Mouse (Mus musculus) erythroblast, adult 5-6 weeks (primary cell): ENCODE data around the gene Inpp5k. TPM values are rescaled to one million over a fixed set of nuclear protein-coding genes. Genes with fewer than 3 reads are reported as not detected.
"Not testable (repeated sequence)": the region's sequence is repeated elsewhere in the genome, so short reads cannot be mapped to it uniquely, and the experiment has no call there.

Experiments
- ATAC-seq: replicated peaks from 2 replicates; pipeline ENCODE4 v1.8.0; 2016; ENCODE audit warnings: moderate number of reproducible peaks, mild to moderate bottlenecking, moderate TSS enrichment, inconsistent platforms; ENCODE audit not compliant: poor library complexity, low FRiP score, severe bottlenecking
- total RNA-seq, 2 experiments: library from RNA; stranded (forward) in 1 of 2; stranded (reverse) in 1 of 2; fragments of 150-400 nt in 1 of 2; fragments of 200-764, 138-1000 nt in 1 of 2; gene quantifications; 2 replicates each; pipeline versions ENCODE4 v1.2.3 to v1.2.4; 2015 to 2017; ENCODE audit warnings: low replicate concordance in 2 of 2

The Inpp5k gene
- total RNA-seq (2015; ENCODE audit: low replicate concordance) (67.3 and 73.2 TPM in 2 replicates), total RNA-seq (2017; ENCODE audit: low replicate concordance) (50.7 and 78.4 TPM in 2 replicates)

DNA sequence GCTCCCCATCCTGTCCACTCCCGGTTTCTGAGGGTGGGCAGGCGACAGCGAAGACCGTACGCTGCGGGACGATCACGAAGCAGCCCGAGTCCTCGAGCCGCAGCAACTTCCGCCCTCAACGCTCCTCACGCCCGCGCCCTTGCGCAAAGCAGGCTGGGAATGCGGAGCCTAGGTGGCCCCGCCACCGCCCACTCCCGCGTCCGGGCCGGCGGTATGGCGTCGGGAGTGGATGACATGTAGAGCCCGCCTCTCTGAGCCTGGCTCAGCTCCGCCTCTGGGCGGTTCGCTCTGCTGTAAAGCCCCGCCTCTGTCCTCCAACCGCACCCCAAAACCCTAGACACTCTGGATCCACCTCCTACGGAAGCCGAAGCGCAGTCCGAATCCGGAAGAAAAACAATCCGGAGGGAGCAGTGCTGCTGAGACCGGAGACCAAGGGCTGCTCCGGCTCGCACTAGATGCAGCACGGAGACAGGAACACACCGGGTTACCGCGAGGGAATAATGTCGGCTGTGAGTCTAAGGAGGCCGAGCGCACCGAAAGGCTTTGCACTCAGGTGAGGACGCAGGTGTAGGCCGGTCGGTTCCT, at the start of gene Inpp5k:
Inpp5k (plus strand) TSS at position 344 of the 585 bp plus-strand sequence.
- ATAC-seq: peak; percentile 94

DNA sequence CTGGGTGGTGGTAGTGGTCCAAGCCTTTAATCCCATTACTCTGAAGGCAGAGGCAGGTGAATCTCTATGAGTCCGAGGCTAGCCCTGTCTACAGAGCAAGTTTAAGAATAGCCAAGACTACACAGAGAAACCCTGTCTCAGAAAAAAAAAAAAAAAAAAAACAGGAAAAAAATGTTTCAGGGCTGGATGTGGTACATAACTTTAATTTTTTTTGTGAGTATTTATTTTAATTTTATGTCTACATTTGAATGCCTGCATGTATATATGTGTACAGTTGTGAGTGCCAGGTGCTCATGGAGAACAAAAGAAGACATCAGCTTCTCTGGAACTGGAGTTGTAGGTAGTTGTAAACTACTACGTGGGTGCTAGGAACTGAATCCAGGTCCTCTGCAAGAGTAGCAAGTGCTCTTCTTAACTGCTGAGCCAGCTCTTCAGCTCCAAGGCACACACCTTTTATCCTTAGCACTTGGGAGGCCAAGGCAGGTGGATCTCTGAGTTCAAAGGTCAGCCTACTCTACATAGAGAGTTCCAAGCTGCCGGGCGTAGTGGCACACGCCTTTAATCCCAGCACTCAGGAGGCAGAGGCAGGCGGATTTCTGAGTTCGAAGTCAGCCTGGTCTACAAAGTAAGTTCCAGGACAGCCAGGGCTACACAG, 49.2 kb upstream of the Inpp5k start:
- ATAC-seq: no peak

DNA sequence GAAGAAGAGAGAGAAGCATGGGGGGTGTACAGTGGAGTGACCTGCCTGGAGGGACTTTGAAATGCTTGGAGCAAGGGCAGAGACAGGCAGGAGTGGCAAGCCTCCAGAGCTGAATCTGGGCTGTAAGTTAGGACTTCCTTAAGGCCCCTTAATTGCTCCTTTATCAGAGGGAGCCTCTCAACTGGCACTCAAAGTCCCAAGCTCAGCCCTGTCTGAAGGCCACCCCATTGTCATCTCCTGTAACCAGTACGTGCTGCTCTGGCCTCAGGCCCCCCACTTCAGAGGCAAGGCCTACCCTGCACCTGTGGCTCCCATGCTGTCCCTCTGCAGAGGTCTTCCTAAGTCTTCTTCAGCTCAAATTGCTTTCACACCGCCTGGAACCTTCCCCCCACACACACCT, 47.3 kb upstream of the Inpp5k start:
- no peak for ATAC-seq

DNA sequence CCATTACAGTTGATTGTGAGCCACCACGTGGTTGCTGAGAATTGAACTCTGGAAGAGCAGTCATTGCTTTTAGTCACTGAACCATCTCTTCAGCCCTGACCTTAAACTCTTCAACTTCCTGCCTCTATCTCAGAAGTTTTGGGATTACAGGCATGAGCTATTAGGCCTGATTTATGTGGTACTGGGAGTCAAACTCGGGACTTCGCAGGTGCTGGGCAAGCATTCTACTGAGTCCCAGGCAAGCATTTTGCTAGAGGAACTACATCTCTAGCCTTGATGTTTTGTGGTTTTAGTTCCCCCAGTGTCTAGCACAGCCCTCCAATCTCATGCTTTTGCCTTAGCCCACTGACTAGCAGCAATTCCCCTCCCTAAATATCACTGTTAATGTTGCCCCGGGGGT, 45.7 kb upstream of the Inpp5k start:
- ATAC-seq: no peak

DNA sequence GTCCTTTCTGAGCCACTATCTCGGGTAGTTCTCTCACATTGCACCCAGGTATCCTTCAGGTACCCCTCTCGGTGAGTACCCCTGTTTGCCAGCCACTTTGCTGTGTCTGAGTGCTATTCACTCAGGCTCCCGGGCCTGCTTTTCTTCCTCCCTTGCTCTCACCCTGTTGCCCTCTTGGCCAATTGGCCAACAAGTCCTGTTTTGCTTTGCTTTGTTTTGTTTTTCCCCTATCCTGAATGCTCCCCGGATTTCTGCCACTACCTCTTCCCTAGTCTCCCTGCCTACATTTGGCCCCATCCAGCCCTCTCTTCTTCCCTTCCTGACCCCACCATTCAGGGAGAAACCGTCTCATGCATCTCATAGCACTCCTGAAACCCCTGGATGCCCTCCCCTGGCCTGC, 44.8 kb upstream of the Inpp5k start:
- no peak for ATAC-seq

DNA sequence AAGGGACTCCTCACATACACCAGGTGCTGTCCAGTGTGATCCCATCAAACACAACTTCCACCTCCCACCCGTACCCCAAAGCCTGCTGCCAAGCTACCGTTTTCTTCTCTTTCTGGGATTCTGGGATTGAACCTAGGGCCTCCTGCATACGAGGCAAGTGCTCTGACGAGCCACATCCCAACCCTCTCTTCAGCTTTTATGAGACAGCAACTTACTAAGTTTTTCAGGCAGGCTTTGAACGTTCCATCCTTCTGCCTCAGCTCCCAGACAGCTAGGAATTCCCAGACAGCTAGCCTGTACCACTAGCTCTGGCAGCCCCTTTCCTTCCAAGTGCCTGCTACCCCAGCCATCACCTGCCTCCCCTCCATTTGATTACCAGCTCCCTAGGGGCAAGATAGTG, 43.8 kb upstream of the Inpp5k start:
- no peak for ATAC-seq

DNA sequence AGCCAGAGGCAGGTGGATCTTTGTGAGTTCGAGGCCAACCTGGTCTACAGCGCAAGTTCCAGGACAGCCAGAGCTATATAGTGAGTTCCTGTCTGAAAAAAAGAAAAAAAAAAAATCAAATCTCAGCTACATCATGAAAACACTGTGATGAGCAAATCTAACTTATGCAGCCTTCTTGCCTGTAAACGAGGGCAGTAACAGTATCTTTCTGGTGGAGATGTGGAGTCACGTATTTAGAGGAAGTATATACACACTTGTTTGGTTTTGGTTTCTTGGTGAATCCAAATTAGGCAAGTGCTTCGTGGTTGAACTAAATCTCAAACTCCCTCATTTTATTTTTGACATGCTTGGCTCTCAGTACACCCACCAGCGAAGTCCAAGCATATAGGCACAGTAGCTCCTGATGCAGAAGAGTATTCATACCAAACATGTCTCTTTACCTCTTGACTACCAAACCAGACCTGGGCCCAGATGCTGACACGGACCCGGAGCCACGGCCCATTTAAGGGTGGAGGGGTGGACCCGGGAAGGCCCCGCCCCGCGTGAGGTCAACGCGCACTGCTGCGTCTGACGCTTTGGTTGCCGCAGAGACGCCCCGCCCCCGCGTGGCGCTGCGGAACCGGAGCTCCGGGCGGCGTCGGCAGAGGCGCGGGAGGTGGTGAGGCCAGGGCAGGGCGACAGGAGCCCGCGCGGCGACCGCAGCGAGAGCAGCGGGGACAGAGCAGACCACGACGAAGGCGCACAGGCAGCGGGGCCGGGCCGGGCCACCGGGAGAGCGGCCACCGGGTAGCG, 43.1 kb upstream of the Inpp5k start, which contains the start of gene Pitpna:
Pitpna (plus strand) TSS at position 605 of the 792 bp plus-strand sequence.
- peak; percentile 99 for ATAC-seq

DNA sequence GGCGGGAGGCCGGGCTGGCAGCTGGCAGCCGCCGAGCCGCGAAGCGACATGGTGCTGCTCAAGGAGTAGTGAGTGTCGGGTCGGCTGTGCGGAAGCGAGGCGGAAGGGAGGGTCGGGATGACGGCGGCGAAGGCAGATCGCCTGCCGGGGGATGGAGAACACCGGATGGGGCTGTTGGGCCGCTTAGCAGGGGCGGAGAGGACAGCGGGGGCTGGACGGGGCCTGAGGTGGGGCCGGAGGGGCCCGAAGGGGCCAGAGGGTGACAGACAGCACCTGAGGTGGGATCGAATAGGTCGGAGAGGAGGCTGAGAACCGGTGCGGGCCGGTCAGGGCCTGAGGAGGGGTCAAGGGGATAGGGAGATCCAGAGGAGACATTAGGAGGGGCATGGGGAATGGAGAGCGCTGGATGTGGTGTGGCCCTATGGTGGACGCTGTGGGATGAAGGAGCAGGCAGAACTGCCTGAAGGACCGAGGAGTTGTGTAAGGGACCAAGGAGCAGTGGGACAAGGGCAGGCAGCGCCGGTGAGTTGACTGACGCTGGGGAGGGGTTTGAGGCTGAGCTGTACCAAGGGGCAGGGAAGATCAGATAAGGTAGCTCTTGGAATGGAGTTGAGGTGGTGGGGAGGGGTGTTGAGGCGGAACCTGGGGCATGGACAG, 42.4 kb upstream of the Inpp5k start:
- ATAC-seq: 0 out of 2 replicates have a peak, but pooled peaks have one; percentile 31

DNA sequence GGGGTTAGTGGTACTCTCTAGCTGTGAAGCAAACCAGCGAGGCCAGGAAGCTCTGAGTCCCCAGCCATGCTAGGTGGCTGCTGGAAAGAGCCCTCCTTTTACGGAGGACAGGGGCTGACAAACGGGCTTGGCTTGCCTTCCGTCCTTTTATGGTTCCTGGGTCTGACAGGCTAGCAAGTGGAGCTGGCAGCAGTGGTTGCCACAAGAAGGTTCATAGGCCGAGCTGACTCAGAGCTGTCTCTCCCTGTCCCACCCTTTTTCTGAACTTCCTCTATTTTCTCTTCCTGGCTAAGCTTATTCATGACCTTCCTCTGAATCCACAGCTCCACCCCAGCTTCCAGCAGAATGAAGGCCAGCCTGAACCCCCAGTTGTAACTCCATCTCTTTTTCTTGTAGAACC, 38.2 kb upstream of the Inpp5k start:
- no peak for ATAC-seq

DNA sequence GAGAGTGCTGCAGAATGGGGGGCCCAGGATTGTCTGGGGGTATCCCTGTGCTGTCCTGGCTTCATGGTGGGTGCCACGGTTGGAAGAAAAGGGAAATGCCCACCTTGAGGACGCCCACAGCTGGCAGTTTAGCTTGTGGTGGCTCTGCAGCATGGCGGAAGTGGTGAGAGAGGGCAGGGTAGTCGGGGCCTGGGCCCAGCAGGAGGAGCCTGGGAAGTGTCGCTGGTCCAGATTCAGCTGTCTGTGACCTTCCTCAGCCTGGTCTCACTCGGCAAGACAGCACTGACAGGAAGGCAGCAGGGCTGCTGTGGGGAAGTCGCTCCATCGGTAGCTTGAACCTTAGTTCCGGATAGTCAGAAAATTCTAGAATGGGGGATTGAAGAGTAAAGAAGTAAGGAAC, 36.4 kb upstream of the Inpp5k start:
- no peak for ATAC-seq

DNA sequence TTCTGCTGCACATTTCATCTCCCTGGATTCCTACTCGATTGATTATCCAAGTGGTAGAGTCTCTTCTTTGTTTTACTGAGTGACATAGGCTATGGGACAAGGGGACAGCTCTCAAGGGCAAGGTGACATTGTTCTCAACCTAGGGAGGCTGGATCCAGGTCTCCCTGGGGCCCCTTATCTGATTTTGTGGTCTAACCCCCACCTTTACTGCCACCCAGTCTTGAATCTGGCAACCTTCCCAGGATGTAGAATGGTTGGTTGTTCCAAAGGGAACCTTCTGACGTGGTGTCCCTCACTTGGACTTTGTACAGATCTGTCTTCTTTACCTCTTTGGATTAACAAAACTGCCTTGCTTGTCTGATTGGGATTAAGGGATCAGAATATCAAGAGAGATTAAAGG, 35.4 kb upstream of the Inpp5k start:
- no peak for ATAC-seq

DNA sequence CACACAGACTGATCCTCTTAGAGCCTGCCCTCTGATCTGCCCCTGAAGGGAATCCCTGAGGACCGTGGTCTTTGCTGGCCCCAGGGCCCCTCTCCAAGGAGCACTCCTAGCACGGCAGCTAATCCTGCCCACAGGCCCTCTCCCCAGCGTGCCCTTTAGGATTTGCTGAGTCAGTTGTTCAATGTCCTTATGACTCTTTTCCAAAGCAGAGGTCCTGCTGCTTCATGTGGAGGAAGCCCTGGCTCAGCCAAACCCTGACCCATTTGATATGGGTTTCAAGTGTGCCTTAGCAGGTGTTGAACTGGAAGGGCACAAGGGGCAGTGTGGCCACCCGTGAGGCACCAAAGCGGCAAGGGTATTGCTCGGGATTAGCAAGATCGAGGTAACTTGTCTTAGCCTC, 35.0 kb upstream of the Inpp5k start:
- ATAC-seq: no peak

DNA sequence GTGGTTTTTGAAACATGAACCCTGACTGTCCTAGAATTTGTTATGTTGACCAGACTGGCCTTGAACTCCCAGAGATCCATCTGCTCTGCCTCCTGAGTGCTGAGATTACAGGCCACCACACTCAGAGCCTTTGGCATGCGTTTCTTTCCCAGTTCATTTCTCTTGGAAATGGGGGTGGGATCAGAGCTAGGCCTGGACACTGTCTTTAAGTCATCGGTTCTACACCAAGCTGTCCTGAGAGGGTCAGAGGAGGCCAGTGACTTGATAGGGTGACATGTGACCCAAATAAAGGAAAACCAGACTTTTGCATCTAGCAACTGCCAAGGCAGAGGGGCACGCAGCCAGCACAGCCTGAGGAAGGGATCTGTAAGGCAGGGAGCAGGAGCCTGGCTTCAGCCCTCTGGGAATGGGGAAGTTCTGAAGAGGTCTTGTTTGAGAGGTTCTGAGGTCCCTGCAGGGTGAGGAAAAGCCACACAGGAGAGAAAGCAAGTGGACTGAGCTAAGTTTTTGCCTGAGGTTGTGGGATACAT, 34.0 kb upstream of the Inpp5k start:
- no peak for ATAC-seq

DNA sequence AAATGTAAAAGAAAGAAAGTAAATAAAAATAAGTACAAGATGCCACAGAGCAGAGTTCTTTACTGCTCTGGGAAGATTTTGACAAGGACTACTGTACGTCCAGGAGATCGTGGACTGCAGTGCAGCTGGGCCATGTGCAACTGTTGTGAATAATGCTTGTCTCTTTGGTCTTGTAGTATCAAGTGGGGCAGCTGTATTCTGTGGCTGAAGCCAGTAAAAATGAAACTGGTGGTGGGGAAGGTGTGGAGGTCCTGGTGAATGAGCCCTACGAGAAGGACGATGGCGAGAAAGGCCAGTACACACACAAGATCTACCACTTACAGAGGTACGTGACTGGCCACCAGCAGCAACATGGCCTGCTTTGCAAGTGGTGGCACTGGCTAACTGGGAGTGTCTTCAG, 32.8 kb upstream of the Inpp5k start:
- no peak for ATAC-seq

DNA sequence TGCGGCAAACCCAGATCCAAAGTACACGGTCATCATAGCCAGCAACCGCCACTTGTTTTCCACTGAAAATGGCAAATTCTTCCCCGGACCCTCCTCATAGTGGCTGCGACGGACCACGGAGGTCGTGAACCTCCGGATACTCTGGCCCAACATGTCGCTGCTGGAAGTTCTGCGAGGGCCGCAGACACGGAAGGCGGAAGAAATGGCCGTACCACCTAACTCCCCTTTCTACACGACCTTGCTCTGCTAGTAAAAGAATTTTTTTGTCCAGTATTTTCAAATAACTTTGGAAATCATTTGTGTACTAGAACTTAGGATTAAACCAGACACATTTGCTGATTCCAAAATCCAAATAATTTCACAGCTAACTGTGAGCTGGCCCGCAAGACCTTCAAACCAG, 31.0 kb upstream of the Inpp5k start:
- not testable (repeated sequence) for ATAC-seq

DNA sequence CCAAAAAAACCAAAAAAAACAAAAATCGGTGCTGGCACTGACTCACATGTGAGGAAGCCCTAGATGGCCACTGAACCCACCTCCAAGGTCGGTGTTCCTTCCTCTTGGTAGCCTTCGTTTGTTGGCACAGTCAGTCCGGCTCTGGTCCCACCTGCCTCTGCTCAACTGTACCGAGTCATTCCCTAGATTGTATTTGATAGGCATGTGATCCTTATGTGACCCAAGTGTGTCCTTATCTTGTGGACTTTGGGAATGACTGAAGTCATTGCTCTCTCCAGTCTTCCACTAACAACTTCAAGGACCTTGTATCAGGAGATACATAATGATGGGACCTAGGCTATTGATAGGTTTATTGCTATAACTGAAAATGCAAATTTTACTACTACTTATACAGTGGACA, 26.0 kb upstream of the Inpp5k start:
- ATAC-seq: no peak

DNA sequence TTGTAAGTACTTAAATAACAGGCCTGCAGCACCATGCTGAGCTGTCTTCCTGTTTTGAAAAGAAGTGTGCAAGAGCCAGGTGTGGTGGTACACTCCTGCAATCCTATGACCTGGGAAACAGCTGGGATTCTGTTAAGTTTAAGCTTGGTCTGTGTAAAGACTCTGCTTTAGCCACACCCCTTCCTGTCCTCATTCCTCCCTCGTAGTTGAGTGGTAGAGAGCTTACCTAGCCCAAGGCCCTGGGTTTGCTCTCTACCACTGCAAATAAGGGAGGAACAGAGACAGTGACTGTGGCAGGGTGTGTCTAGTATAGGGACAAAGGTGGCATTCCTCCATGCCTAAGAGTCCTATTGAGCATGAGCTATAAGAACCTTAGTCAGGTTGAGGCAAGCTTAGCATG, 25.5 kb upstream of the Inpp5k start:
- ATAC-seq: no peak

DNA sequence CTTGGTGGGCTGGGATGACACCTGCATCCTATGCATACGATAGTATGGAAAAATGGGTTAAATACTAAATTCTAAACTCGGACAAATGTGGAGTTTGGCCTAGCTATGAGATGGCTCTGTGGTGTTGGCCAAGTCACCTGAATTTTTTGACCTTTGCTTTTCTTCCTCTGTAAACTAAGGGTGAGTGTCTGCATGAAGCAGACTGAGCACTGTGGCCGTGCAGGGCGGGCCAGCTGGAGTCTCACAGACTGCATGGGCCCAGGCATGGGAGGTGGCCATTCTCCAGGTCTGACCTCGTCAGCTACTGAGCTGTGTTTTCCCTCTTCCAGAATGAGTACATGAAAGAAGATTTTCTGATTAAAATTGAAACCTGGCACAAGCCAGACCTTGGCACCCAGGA, 22.0 kb upstream of the Inpp5k start:
- no peak for ATAC-seq

DNA sequence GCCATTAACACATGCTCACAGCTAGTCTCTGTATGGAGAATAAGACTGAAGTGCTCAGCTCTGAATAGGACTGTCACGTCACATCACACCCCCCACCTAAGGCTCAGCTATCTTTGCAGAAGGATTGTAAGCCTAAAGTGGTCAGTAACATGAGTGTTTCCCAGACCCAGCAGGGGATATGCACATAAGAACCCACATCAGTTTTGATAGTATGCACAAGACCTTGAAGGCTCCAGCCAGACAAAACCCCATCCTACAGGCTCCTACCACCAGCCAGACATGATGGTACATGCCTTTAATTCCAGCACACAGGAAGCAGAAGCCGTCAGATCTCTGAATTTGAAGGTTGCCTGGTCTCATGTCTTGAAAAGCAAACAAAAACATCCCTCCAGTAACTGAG, 20.8 kb upstream of the Inpp5k start:
- ATAC-seq: no peak

DNA sequence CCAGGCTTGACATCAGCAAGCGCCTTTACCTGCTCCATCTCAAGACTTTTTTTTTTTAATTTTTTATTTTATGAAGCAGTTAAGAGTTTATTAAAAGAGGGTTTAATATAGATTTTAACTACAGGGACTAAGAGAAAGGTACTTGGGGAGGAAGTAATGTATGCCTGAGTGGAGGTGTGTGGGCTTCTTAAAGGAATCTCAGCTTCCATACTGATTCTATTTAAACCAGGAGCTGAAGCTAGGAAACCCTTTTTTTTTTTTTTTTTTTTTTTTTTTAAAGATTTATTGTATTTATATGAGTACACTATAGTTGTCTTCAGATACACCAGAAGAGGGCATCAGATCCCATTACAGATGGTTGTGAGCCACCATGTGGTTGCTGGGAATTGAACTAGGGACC, 16.0 kb upstream of the Inpp5k start:
- ATAC-seq: no peak
